Mouse (Mus musculus) heart, postnatal 25 days (tissue): ENCODE measurements at regions not wholly inside any gene's neighbourhood (a gene's known extent, or its start where the extent isn't known, plus 50 kb on each side); places are given as distances from the start of the nearest gene placed in this dataset.

Source experiments
- DNase-seq: peaks from one replicate; pipeline ENCODE4 v3.0.0; 2022; ENCODE audit warnings: low spot score
- intact Hi-C: fragments of 180-260 bp; cut with DNase I; formaldehyde crosslinking; loops from one replicate; pipeline ENCODE4 v1.15.1; 2025

DNA sequence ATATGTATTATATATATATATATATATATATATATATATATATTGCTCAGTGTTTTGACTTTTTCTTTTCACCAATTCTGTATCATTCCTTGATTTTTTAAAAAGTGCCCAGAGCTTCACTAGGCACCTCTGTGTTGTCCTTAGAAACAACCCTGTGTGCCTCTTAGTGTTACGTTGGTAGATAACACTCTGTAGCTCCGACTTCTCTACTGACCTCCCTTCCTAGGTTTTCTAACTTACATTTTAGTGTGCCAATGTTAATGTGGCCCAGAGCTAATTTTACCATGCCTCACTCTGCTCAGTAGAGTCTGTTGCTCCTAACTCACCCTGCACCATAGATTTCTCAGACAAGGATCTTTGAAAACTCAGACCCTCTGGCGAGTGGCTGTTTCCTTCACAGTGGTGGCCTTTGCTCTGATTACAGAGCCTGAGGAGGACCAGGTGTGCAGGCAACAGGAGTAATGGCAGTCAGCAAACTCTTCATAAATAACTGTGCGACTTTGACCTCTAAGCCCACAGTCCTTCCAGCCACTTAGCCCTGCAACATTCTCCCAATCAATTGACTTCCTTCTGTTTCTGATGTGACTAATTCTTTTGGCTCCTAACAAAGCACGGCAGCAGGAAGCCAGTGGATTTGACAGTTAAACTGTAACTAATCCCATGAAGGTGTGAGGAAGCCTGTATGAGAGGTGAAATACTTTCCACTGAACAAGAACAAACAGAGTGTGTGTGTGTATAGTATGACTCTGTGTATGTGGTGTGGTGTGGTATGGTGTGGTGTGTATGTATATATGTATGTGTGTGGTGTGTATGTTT is 53.6 kb upstream of the Actr3 start:
- intact Hi-C loops = no loop called here
- DNase-seq = no peak

DNA sequence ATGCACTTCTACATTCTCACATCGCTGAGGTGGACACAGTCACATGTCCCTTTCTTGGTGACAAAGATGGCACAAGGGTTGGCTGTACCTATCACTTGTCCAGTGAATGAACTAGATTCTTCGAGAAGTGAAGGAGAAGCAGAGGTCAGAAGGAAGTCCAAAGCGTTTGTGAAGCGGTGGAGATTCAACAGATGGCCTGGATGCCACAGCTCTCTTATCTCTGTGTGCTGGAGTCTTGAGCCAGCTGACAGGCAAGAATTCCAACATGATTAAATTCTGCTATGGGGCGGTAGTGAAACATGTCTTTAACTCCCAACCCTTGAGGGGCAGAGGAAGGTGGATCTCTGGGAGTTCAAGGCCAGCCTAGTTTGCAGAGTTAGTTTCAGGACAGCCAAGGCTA is 55.5 kb upstream of the Actr3 start:
- intact Hi-C loops = no loop called here
- DNase-seq = no peak

DNA sequence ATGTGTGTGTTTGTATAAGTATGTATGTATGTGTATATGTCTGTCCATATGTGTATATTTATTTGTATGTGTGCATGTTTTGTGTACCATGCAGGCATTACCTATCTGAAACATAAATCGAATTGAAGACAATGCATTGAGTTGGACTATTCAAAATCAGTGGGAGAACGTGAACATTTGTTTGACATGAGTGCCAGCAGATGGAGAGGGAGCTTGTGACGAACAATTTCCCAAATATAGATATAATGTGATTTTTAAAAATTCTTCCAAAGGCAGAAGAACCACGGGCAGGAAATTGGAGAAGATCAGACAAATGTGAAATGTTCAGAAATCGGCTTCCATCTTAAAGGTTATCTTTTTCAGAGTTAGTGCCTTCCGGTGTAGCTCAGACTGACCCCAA is 59.1 kb upstream of the Actr3 start:
- no peak for DNase-seq
- intact Hi-C loops = no loop called here

DNA sequence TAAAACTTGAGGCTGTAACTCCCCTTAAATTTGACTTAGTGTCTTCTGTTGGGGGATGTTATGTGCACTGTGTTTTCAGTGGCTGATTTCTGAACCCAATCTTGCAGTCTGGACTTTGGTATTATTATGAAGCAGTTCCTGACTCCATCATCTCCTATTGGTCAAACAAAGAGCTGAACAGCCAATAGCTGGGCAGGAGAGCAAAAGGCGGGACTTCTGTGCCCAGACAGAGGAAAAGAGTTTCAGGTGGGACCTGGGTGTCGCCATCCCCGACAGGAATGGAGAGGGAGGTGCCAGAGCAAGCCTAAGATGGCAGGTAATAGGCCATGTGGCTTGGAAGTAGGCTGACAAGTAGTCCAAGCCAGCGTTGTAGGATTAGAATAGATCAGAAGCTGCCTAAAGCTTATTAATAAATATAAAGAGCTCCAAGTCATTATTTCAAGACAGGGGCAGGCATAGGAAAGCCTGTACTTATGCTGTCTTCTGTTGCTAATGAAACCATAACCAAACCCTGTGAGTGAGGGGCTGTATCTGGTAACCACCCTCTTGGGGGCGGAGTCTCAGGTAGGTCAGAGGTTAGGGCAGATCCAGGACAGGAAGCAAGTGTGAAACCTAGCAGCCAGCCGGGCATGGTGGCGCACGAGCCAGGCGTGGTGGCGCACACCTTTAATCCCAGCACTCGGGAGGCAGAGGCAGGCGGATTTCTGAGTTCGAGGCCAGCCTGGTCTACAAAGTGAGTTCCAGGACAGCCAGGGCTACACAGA is 60.0 kb upstream of the Actr3 start:
- intact Hi-C loops = no loop called here
- DNase-seq = no peak

DNA sequence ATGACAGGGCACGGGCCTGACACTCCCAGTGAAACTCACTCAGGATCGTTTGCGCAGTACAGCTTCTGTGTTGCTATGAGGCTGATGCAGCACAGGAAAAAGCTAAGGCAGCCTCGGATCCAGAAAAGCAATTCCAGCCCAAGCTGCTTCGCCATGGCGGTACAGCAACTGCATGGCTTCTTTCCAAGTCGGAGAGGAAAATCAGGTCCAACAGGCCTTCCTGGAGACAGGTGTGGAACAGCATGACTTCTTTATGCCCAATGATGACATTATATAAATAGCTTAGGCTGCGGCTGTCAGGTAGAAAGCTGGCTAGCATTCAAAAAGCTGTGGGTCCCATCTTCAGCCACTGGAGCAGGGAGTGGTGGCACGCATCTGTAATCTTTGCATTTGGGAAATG is 61.5 kb upstream of the Actr3 start:
- no peak for DNase-seq
- intact Hi-C loops = no loop called here

DNA sequence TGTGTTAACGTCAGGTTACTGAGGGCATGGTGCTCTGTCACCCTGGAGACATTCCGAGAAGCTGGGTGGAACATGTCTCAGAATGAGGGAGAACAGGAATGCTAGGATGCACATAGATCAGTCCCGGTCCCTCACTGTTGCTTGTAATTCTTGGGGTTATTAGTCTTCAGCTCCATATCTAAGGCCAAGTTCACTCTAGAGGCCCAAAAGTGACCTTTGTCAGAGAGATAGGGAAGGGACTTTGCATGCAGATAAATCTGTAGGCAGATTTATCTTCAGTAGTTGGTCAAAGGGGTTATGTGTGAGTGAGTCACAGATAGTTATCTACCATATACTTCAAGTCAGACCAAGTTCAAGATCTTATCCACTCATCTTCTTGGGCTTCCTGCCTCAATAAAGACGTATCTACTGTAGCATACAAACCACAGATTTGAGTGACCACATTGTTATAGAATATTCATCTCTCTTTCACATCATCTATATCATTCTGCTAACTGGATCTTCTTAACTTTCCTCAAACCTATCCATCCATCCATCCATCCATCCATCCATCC is 58.4 kb upstream of the Slc35f5 start:
- intact Hi-C loops = no loop called here
- no peak for DNase-seq

DNA sequence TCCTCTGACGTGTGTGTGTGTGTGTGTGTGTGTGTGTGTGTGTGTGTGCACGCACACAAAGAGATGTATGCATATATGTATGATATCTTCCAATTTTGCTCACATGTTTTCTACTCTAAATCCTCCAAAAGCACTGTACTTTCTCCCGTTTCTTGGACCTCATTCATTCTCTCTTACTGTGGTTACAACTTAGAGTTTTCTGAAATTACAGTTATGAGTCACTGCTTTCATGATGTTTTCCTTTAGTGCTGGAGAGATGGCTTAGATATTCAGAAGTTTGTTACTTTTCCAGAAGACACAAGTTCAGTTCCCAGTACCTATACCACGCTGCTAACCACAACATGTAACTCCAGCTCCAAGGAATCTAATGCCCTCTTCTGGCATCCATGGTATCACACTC is 56.5 kb upstream of the Slc35f5 start:
- DNase-seq = no peak
- intact Hi-C loops = no loop called here

DNA sequence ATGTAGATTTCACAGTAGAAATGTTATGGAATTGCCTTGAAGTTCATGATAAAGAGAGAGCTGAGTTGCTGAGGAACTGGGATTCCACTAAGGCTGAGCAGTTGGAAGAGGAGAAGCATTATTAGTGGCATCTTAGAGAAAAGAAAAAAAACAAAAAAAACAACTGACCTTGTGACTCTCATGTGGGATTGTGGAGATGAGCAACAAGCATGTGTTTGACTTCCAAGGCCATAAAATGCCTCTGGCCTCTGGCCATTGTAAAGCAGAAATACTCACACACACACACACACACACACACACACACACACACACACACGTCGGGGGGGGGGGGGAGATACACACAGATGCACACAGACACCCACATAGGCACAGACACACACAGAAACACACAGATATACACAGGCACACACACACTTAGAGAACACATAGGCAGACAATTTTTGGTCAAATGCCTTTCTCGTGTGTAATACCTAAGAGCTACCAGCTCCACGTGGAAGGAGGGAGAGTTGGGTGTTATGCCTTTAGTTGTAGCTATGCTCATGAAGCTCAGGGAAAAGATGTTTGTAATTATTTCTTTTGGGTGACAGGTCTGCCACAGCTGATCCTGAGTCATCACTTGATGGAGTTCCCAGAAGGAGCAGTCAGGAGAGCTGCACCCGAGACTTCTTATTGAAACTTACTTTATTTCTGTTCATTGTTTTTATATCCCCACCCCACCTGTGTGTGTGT is 52.4 kb upstream of the Slc35f5 start:
- intact Hi-C loops = no loop called here

DNA sequence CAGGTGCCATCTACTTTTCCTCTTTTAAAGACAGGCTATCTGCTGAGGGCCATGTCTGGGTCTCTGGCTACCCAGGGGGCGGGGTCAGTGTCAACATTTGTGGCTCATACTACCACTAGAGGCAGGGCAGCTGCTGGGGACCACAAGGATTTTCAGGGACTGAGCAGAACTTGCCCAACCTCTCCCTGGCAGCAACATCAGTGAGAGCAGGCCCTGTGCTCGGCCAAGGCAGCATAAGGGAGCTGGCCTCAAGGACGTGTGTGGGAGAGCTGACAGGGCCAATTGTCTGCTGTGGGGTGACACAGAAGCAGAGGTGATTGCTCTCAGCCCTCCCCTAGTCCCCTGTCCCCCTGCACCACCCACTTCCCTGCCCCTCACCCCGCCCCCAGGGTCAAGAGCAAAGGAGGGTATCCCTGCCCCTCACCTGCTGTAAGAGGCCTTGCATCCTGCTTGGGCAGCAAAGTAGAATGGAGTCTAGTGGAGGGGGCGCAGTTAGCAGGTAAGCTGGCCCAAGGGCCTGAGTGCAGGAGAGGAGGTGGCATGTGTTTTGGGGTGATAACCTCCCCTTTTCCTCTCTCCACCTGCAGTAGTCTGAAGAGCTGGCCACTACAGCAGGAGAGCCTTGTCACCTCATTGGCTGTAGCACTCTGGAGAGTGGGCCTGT is 51.7 kb upstream of the Slc35f5 start:
- intact Hi-C loops = no loop called here
- peak; percentile 8 for DNase-seq

More for the DNA sequence above, 52.4 kb upstream of the Slc35f5 start:
- DNase-seq = no peak
